Mouse (Mus musculus): Measurements from ENCODE around the gene Rhoc.
A peak's percentile ranks its signal among the peaks of the same experiment; 100 is the strongest.
"Not testable (repeated sequence)": the region's sequence is repeated elsewhere in the genome, so short reads cannot be mapped to it uniquely, and the experiment has no call there.

Gene Rhoc

DNA sequence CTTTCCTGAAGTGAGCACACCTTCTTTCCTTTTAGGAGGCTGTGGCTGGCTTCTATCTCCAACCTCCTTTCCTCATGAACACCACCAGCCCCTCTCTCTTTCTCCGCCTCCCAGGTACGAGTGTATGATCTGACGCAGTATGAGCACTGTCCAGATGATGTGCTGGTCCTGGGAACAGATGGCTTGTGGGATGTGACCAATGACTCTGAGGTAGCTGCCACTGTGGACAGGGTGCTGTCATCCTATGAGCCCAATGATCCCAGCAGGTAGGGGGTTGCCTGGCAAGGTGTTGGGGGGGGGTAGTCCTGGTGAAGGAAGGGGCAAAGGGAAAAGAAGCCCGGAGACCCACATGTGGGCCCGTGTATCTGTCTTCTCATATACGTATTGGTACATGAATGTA is 2.9 kb upstream of the Rhoc start:
- DNase-seq (ENCODE audit: low spot score) = no peak

DNA sequence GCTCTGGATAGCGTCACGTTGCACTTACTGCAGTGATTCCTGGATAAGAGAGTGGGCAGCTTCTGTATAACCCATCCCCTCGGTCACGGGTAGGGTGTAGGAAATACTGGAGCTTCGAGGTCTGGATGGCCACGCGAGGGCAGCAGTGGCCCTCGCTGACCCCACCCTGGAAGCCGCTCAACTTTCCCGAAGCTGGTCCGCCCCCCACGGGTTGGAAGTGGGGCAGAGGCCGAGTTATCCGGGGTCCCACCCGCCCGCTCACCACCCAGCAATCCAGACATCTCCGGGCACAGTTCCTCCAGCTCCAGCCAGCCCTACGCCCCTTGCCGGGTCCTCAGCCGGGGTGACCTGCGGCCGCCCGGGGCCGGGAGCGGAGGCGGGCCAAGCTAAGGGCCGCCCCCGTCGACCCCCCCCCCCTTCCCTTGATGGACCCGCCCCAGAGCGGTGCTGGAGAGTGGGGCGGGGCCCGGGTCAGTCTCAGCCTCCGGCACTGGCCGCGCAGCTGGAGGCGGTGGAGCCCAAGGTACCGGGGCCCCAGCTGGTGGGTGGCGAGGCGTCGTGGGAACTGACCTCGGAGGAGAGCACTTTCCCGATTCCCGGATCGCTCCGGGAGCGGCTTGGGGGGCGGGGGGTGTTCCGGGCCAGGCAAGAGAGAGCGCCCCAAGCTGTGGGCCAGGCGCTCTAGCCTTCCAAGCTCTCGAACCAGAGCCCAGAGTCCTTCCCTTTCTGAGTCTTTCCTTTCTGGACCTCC is 561 bp downstream of the Rhoc start:
- DNase-seq (ENCODE audit: low spot score) = peak; percentile 72

DNA sequence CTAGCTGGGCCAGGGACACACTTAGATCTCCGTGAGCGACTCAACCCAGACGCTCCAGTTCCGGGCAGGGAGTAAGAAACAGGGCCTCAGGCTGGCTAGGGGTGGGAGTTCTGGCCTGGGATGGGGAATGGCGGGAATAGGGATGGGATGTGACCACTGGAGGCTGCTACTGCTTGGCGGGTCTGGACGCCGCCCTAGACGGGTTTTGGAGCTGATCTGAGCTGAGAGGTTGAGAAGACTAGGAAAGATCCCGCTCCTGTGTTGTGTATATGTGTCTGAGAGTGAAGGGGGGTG is 1.1 kb downstream of the Rhoc start:
- no peak for DNase-seq (ENCODE audit: low spot score)

DNA sequence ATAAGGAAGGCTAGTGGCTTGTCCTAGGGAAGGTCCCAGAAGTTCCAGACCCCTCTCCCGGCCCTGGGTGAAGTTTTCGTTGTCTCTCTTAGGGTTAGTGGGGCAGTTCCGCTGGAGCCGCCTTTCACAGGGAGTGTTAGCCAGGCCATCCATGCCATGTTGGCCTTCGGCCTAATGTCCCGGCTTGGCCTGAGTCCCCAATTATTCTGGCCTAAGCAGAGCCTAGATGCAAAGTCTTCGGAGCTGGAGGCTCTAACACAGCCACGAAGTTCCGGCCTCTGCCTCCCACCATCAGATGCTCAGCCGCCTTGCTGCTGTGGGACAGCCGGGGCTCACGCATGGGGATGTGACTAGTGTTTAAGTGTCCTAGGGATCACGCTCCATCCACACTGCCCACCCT is 1.6 kb downstream of the Rhoc start:
- DNase-seq (ENCODE audit: low spot score) = no peak

DNA sequence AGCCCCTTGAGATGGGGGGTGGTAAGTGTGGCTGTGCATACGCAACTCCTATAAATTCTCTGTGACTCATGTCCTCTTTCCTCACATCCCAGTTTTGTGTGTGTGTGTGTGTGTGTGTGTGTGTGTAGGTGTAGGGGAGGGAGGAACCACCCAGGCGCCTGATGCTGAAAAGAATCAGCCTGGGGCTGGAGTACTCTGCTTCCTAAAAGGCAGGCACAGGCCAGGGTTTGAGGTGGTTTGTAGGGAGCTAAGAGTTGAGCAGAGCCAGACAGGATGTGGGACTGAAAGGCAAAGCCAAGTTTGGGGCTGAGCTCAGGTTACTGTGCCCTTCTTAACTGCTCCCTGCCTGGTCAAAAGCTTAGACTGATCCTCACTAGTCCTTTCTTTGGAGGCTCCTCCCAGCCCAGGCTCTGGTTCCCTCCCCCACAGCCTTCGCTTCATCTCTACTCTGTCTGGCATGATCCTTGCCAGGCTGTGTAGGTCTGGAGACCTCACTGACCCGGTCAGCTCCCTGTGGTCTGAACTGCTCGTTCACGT is 2.3 kb downstream of the Rhoc start:
- DNase-seq (ENCODE audit: low spot score) = no peak

- DNase-seq (ENCODE audit: low spot score) = no peak
Measured at GRCm38 (mm10) chr3:104791017-104791416, 2.8 kb downstream of the Rhoc start.

- DNase-seq (ENCODE audit: low spot score) = no peak
Measured at GRCm38 (mm10) chr3:104791671-104792070, 3.5 kb downstream of the Rhoc start.

DNA sequence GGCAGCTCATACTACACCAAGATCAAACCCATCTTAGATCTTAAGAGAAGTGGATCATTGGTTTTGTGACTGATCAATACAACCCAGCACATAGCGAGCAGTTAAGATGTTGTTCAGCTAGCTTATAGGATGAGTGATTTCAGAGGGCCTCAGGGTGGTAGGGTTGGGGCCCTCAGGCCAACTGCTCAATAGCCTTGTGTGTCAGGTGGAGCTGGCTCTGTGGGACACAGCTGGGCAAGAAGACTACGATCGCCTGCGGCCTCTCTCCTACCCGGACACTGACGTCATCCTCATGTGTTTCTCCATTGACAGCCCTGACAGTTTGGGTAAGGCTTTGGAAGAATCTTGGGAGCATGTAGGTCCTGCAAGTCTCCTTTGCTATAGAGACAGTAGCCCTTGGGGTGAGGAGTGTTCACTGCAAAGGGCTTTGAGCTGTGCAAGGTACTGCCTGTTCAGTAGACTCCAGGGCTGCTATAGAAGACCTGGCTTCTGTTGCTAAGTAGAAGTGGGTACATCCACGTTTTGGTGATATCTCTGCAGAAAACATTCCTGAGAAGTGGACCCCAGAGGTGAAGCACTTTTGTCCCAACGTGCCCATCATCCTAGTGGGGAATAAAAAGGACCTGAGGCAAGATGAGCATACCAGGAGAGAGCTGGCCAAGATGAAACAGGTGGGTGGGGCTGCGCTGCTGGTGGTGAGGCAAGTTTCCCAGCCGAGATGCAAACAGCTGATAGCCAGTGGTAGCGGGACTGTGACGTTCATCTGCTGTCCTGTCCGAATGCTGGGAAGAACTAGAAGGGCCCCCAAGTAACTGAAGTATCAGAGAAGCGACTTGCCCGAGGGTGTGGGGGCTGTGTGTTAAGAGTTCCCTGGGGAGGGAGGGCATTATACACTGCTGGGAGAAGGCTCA is 4.4 kb downstream of the Rhoc start:
- no peak for DNase-seq (ENCODE audit: low spot score)

DNA sequence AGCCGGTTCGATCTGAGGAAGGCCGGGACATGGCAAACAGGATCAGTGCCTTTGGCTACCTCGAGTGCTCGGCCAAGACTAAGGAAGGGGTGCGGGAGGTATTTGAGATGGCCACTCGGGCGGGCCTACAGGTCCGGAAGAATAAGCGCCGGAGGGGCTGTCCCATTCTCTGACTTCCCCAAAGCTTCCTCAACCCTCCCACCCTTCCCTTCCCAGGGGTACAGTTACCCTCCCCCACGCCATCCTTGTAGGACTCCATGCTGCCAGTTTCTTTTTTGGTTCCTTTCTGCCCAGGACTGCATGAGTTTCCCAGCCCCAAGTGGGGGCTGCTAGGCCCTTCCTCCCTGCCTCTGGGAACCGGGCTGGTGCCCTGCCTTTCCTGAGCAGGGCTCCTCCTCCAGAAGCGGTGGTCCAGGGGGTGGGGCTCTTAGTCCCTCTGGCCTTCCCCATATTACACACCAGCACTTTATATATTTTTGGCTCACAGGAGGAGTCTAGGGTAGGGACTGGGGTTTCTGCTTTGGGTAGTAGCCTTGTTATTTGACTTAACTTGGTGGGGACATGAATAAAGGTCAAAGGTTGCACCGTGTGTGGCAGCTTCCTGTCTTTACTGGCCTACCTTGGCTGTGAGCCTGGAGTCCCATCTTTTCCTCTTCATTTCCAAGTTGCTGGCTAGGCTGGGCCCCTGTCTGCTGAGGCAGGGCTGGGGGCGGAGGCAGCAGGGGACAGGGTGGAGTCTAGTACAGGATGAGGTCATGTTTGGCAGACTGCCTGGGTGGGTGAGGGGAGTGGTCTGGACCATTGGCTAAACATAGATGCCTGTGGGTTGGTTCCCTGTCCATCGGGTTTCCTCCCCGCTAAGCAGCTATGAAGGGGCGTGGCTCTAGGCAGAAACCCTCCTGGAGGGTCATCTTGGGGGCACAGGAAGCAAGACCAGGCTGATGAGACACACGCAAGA is 6.0 kb downstream of the Rhoc start:
- DNase-seq (ENCODE audit: low spot score) = peak; percentile 81

- no peak for DNase-seq (ENCODE audit: low spot score)
Measured at GRCm38 (mm10) chr3:104794953-104795470, 6.8 kb downstream of the Rhoc start.

DNA sequence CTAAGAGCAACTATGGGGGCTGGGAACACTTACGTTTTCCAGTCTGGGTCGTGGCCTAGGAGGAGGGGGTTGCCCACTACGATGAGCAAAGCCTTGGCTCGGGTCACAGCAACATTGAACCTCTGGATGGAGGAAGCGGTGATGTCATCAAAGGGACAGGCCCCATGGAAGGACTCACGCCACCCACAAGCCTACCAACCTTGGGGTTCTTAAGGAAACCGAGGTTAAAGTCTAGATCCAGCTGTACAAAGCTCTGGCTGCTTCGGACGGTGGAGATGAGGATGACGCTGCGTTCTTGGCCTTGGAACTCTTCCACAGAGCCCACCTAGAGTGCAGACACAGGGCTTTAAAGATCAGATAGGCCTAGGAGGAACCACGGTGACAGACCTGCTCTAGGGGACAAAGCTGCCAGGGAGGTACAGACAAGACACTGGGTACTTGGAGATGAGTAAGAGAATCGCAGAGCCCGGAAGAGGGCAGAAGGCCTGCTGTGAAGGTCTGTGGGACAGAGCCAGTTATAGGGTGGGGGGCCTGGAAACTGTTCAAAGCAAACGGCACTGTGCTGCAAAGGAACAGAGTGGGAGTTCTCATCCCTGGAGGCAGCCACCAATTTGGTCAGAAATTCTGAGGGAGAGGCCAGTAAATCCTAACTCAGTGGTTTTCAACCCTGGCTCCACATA is 7.6 kb downstream of the Rhoc start:
- no peak for DNase-seq (ENCODE audit: low spot score)

DNA sequence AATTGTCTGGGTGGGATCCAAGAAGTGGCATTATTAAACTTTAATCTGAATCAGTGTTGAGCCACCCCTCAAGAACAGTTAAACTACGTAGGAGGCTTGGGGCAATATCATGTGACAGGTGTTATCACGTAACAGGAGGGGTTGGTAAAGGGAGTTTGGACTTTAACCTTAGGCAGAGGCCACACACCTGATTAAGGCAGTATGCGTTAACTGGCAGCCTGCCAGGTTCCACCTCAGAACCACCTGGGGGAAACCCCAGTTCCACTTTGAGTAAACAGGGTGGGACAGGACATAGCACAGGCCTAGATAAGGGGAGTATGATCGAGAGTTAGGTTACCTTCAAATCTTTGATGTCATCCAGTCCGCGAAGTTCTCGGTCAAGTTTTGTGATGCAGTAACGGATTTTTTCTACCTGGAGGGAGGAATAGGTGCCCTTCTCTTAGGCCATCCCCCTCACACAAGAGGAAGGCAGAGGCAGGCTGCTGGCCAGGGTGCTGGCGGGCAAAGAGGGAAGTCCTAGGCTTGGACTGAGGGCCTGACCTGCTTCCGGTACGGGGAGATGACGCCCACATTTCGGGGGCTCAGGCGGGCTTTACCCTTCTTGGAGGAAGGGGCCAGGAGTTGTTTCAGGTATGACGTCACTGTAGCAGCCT is 8.4 kb downstream of the Rhoc start:
- DNase-seq (ENCODE audit: low spot score) = no peak

GRCm38 (mm10) chr3:104800681-104801080 is 12.5 kb downstream of the Rhoc start:
- DNase-seq (ENCODE audit: low spot score) = no peak

DNA sequence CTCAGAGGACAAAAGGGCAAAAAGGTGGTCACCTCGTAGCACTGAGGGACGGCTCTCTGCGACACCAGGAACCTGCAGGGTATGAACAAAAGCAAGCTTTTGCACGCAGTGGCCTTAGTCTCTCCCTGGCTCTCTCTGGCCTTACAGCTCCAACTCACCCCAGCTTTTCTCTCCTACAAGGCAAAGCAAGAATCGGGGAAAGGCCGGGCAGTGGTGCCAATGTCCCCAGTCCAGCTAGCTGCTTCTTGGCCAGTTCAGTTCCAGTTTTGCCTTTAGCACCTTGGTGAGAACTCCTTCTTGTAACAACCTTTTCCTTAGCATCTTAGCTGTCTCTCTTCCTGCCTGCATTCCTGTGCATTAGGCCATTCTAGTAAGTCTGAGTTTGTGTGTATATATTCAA is 13.3 kb downstream of the Rhoc start:
- DNase-seq (ENCODE audit: low spot score) = no peak

- no peak for DNase-seq (ENCODE audit: low spot score)
Measured at GRCm38 (mm10) chr3:104804312-104804711, 16.1 kb downstream of the Rhoc start.

- DNase-seq (ENCODE audit: low spot score) = no peak
Measured at GRCm38 (mm10) chr3:104805539-104805938, 17.4 kb downstream of the Rhoc start.

- DNase-seq (ENCODE audit: low spot score) = no peak
Measured at GRCm38 (mm10) chr3:104811752-104812151, 23.6 kb downstream of the Rhoc start.

DNA sequence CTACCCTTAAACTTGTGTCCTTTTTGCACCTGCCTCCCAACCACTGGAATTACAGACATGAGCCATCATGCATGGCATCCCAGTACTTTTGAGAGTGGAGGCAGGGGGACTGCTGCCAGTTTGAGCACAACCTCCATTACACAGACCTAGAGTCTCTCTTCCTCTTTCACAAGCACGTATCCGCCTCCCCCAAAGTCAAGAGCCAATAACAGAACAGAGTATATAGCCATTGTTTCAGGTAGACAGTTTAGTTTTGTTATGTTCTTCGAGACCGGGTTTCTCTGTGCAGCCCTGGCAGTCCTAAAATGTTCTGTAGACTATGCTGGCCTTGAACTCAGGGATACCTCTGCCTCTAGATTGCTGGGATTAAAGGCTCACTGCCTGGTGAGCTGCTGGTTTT is 24.1 kb downstream of the Rhoc start:
- DNase-seq (ENCODE audit: low spot score) = no peak

GRCm38 (mm10) chr3:104813227-104813626 is 25.1 kb downstream of the Rhoc start:
- DNase-seq (ENCODE audit: low spot score) = not testable (repeated sequence)

DNA sequence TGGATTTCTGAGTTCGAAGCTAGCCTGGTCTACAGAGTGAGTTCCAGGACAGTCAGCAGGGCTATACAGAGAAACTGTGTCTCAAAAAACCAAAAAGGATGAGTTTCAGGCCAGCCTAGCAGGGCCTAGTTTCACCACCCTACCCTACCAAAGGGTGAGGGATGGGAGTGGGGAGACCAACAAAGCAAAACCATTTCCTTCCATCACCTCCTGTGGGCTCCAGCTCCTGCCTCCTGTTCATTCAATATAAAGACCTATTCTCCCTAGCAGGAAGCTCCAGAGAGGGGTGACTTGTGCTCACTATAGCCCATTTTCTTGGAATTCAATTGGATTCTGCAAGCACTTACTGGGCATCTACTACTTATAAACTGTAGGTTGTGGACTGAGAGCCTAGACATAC is 26.6 kb downstream of the Rhoc start:
- no peak for DNase-seq (ENCODE audit: low spot score)

DNA sequence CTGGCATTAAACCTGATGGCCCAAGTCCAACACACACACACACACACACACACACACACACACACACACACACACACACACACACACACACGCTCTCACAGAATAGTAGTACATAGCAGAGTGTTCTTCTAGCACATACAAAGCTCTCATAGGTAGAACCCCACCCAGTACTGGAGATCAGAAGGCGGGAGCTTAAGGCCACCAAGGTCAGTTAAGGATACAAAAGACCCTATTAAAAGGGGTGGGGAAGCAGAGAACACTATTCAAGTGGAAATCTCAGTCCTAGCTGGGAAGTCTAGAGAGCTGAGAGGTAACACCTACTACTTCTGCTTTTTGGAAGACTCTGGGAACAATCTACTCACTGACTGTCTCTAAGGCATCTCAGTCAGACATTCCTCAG is 27.2 kb downstream of the Rhoc start:
- no peak for DNase-seq (ENCODE audit: low spot score)
